Mouse (Mus musculus) mouse embryonic stem cell (cell line): ENCODE data around the gene Tceal3.
"Not testable (repeated sequence)": the region's sequence is repeated elsewhere in the genome, so short reads cannot be mapped to it uniquely, and the experiment has no call there.

Experiments
- in situ Hi-C, 2 experiments: fragments of 300-500 bp; cut with MboI; formaldehyde crosslinking; loops; 1 replicate in 1 of 2; 3 replicates in 1 of 2; pipeline ENCODE4 v1.14.3; 2019 to 2020; ENCODE audit warnings: low sequenced_read_pairs in 2 of 2, low pct_unique_long_range_greater_than_20kb in 1 of 2, mixed read lengths in 1 of 2; ENCODE audit not compliant: unreplicated experiment in 1 of 2

Gene Tceal3

GRCm38 (mm10) chrX:136691606-136692293 is 101.1 kb downstream of the Tceal3 start:
- in situ Hi-C loops = not testable (repeated sequence)

GRCm38 (mm10) chrX:136692294-136692675 is 101.6 kb downstream of the Tceal3 start:
- in situ Hi-C loops = no loop called here

GRCm38 (mm10) chrX:136693196-136693595 is 102.6 kb downstream of the Tceal3 start:
- in situ Hi-C loops = no loop called here

- in situ Hi-C loops = no loop called here
Measured at GRCm38 (mm10) chrX:136707446-136708167, 117.0 kb downstream of the Tceal3 start, which contains the start of gene Tceal1. Gene Tceal1, plus strand, starts transcription at chrX:136707982.

GRCm38 (mm10) chrX:136708168-136708681 is 117.6 kb downstream of the Tceal3 start:
- in situ Hi-C loops = no loop called here

GRCm38 (mm10) chrX:136708782-136709181 is 118.1 kb downstream of the Tceal3 start:
- in situ Hi-C loops = no loop called here

- in situ Hi-C loops = not testable (repeated sequence)
Measured at GRCm38 (mm10) chrX:136714742-136715474, 124.3 kb downstream of the Tceal3 start.
